Mouse (Mus musculus): Measurements from ENCODE around the gene Fut2.

The Fut2 gene

DNA sequence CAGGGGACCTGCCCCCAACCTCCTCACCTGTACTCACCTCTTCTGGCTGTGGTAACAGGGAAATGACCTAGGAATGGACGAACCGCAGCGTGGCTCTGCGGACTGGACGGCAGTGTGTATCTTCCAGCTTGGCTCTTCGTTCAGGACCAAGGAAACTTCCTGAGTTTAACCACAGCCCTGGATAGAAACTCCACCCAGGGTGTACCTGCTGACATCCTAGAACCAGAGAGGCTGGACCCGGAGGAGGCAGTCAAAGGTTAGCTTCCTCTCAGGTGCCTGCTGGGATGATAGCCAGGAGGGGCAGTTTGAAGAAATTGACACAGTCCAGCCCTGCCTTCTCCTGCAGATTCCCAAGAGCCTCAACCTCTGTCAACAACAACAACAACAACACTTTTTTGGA lies at the start of gene Fut2:
TSS of gene Fut2 (minus strand) at position 234 of the 400 bp plus-strand sequence.
- DNase-seq: no peak

DNA sequence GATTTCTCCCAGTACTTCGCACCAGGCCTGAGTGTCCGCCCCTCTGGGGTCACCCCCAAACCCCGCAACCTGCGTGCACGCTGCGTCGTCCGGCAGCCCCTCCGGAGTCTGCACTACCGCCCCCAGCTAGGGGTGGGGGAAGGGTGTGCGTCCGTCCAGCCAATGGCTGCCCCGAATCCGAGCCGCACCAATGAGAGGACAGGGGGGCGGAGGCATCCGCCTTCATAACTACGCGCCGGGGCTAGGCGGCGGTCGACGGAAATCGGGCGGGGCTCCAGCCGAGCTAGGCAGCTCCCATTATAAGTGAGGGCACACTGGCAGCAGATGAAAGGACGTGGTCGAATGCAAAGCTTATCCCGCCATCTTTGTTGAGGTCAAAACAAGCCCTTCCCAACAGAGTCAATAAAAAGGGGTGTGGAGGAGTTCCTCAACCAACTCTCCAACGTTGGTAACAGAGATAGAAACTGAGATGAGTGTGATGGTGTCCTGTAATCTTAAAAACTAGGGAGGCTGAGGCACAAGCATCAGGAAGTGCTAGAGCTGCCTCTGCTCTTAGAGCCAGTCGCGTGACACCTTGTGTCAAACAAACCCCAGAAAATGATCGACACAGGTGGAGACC lies 49.0 kb upstream of the Fut2 start, which contains the start of gene Rpl18:
TSS of gene Rpl18 (plus strand) at position 368 of the 619 bp plus-strand sequence.
- DNase-seq: peak; percentile 95 to 96

DNA sequence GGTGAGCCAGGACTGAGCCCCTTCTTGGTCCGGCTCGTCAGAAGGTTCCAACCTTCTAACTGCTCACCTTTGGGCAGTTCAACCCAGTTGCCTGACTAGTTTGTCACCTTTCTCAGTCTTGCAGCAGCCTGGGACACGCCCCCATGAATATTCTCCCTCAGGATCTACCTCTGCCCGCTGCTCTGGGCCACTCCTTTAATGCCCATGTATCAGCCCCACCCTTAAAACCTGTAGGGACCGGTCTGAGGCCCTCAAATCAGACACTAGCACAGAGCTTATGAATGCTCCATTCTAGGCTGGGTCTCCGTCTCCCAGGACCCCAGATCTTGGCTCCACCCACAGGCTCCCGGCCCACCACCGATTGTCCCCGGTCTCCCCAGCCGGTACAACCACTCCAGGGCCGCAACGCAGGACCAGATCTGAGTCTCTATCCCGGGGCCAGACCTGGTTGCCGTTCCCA lies 48.5 kb upstream of the Fut2 start:
- DNase-seq: no peak

DNA sequence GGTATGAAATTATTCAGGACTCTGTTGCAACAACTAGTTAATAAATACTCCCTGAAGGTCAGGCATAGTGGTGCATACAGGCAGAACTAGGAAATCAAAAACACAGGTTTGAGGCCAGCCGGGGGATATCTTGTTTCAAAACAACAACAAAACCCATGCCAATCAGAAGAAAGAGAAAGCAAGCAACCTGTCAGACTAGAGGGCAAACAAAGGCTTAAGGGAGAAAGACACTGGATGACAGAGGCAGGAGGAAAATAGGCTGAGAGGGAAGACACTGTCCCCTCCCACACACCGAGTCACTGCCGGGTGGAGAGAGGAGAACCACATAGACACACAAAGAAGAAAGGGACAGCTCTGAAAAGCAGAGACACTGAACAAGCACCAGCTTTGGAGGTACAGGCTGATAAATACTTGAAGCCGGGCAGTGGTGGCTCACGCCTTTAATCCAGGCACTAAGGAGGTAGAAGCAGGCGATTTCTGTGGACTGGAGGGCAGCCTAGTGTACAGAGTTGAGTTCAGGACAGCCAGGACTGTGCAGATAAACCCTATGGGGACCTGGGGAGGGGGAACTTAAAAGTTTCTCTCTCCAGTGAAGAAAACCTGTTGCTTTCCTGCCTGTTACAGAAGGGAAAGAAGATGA lies 47.8 kb upstream of the Fut2 start:
- DNase-seq: no peak

DNA sequence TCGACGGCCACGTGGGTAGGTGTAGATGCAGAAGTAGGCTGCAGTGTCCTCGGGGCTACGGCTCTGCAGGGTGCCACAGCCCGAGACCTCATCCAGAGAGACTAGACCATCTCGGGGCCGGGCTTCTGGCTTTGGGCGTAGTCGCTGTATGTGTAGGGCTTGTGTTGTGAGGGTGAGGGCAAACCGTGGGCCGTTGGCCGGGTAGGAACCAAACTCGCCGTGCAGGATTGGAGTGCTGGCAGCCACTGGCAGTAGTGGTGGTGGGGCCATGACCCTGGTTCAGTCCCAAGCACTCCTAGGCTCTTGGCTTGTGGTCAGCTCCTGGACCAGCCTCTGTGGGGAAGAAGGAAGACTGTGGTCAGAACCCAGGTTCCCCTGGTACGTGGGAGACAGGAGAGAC lies 47.2 kb upstream of the Fut2 start:
- no peak for DNase-seq

DNA sequence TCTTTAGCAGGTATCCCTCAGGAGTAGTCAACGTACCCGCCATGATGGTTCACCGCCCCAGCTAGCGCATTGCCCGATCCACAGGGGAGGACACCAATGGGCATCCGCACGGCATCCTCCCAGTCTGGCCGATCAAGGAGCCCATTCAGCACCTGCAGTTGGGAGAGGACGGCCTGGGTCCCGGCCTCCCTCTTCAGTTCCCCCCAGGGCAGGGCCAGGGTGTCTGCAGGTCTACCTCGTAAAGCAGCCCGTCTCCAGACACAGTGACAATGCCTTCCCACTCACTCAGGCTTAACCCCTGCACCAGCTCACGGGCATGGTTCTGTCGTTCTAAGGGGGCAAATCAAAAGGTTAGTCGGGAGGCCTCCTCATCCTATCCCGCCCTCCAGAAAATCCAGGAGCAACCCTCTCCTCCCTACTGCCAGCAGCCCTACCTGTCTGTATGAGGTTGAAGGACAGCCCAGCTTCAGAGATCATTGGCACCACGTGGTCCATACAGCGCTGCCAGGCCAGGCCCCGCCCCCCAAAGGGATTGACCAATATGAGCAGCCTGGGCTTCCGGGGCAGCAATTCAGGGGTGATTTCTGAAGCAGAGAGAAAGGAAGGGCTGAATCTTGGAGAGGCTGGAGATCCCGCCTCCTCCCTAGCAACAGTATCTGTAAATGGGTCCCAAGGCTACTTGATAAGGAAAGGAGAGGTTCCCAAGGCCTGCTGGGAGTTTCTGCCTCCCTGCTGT lies 46.0 kb upstream of the Fut2 start:
- DNase-seq: no peak

DNA sequence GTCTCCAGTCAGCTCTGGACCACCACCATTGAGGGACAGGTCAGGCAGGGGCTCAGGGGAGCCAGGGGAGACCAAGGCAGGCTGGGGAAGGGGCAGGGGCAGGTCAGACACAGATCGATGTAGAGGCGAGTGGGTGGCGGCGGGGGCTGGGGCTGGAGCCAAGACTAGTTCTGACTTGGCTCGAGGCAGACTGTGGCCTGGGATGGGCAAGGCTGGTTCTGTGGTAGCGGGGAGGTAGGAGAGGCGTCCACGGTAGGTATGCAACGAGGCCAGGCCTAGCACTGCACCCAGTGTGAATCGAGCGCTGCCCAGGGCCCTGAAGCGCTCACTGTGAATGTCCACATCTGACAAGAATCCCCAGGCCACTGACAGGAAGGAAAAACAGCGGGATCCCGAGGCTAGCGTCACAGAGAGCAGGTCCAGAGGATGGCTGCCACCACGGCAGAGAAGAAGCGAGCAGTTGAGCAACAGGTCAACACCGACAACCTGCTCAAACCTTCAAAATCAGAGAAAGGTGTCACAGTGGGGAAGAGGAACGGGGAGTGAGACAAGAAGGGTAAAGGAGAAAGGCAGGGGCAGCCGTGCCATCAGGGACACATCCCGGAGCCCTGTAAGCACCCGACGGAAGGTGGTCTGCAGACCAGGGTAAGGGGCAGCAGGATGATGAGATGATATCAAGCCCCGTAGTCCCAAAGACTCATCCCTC lies 45.3 kb upstream of the Fut2 start:
- DNase-seq: no peak

DNA sequence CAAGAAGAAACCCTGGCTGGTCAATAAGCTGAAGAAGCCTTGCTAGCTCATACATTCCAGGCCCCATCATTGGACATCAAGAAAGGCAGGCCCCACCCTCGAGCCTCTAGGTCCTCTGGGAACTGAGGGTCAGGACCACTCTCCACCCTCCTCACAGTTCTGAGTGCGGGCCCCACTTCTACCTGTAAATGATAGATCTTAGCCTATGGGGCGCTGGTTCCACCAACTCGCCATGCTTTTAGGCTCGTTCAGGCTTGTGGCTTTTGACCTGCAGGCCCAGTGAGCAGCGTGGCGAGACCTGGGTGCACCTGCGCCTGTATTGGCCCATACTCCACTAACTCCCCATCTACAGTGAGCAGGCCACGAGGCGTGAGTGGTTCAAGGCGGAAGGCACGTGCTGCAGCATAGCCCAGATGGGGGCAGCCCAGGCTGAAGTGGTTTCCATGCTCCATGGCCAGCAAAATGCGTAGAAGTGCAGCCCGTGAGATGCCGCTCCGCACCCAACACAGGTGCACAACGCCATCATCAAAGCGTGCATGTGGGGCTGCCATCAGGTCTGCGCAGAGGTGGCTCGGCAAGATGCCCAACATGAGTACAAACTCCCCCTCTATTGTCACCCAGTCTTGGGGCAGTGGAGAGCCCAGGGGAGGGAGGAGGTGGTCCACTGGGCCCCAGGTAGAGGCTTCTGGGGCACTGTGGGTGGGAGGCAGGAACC lies 44.4 kb upstream of the Fut2 start:
- DNase-seq: no peak

DNA sequence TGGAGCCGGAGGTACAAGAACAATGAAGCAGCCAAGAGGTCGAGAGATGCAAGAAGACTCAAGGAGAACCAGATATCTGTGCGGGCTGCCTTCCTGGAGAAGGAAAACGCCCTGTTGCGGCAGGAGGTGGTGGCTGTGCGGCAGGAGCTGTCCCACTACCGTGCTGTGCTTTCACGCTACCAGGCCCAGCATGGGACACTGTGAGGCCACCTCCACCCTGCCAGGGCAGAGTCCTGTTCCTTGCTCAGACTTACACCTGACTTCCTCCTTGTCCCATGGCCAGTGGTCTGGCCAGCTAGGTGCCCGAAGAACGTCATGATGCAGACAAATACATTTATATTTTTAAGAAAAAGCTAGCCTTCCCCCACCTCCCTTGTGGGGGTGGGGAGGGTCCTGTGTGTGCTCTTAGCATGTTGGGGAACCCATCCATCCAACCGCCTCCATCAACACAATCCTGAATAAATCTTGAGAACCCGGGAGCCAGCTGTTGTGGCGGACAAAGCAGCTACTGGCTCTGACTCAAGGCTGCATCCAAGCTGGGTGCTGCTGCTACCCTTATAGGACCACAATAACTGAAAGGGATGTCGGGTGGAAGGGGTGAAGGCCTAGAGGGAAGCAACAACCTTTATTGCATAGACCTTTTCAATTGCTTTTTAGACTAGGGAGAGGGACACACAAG lies 43.6 kb upstream of the Fut2 start:
- no peak for DNase-seq

DNA sequence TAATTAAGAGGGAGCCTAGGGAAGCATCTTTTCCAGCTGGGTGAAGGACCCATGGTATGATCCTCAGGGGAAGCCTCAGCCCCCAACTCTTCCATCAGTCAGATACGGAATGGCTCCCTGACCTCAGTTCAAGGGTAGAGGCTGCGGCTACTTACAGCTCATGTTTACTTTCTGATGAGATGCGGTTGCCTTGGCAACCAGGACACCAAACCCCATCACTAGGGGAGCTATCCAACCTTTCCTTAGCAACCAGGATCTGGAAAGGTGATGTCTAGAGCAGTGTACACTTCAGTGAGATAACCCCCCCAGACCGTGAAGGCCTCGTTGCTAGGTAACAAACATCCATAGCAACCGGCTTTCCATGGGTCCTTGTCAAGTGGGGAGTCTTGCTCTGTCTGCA lies 42.8 kb upstream of the Fut2 start:
- no peak for DNase-seq

DNA sequence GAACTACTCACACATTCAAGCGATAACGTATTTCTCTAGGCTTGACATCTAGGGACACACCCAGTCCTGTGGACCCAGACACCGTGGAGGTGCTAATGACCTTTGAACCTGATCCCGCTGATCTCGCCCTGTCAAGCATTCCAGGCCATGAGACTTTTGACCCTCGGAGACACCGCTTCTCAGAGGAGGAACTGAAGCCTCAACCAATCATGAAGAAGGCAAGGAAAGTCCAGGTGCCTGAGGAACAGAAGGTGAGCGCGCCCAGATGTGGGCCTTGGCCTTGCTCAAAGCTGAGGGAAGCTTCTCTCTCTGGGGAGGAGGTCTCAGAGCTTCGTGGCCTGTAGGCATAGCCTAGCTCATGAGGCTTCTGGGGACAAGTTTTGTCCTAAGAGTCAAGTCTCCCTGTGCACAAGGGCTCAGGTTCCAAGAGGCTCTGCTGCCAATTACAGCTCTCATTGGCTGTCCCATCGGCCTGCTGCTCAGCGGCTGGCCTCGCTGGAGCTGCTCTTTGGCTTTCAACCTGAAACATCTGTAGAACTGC lies 42.1 kb upstream of the Fut2 start:
- DNase-seq: peak; percentile 56 to 58

DNA sequence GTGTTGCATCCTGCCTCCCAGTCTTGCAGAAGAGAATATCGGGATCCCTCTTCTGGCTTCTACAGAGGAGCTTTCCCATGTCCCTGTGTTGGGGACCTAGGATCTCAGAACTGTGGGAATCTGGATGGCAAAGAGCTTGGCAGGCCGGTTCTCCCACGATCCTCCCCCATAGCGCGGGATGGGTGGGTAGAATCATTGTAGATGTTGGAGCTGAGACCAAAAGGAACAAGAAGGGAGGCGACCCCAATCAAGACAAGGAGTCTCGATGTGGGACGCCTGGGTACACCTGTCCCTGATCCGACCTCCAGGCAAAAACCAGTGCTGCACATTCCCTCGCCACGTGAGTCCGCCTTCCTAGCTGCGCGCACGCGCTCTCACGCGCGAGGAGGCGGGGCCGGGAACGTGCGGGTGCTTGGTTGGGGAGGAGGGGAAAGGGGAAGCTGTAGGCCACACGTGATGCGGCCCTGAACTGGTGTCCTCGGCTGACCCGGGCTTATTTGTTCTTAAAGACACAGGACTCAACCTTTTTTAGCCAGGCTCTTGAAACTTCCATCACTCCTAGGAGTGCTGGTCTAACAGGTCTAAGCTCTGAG lies 41.3 kb upstream of the Fut2 start:
- DNase-seq: peak; percentile 93 to 94

DNA sequence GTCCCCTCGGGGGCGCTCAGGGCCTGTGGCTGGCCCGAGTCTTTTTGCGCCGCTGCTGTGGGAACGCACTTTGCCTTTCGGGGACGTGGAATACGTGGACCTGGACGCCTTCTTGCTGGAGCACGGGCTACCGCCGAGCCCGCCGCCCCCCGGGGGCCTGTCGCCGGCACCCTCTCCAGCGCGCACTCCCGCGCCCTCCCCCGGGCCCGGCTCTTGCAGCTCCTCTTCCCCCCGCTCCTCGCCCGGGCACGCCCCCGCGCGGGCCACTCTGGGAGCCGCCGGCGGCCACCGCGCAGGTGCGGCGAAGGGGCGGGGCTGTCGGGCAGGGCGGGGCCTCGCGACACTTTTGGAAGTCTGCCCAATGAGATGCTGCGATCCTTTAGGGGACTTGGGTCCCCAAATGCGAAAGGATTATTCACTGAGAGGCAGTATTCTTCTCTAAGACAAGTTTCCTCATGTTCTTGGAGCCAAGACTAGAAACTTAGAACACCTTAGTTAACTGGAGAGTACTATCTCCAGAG lies 40.6 kb upstream of the Fut2 start:
- peak; percentile 92 to 93 for DNase-seq

DNA sequence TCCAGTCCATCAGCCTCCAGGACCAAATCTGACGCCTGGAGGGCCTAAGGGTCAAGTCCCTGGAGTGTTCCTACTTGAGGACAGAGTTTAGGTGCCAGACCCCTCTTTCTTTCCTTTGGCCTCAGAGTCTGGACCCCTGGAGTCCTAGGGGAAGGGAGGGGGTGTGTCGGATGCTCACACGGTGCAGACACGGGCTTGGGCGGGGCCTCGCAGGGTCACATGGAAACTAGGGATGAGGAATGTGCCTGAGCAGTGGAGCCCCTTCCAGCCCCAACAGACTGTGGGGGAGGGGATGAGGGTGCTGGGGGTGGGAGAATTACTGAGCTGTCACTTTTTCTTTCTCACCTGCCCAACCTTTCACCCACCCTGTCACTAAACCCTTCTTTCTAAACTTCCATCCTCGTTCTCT lies 39.7 kb upstream of the Fut2 start:
- peak; percentile 41 to 42 for DNase-seq

DNA sequence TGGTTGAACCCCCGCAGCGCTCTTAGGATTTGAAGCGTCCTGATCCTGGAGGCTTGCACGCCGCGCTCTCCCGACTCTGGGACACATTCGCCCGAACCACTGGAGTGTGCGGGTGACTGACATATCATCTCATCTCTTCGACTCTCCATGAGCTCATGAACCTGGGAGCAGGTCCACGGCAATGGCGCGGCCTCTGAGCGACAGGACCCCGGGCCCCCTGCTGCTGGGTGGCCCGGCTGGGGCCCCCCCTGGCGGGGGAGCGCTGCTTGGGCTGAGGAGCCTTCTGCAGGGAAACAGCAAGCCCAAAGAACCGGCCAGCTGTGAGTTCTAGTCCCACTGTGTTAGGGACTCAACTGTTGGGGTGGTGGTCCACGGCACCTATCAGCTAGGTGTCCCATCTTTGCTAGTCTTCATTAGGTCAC lies 39.3 kb upstream of the Fut2 start:
- DNase-seq: peak in 1 of 2 experiments; percentile 47

DNA sequence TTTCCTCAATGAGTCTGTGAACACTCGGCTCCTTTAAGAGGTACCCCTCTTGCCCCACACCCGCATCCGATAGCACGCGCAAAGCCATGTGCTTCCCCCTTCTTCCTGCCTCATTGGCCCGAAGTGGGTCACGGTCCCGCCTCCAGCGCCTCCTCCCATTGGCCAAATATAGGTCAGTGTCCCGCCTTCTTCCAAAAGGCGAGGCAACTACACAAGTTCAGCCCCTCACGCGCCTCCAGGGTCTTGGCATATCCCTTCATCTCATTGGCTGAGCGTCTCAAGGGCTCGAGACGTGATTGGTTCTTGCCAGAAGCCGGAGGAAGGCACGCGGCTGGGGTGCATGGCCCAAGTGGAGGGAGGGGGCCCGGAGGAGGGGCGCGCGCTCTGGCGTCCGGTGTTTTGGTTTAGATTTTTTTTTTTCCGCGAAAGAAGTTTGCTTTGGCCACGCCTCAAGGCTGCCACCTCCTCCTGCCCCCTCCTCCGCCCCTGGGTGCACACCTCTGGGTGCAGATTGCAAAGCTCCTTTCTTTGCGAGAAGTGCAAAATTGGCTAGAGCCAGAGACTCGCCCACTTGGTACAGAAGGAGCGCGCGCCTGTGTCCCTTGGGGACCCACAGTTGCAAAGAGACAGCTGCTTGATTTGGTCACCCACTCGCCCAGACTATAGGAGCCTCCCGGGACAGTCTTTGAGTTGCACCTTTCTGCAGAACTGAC lies 38.7 kb upstream of the Fut2 start, which contains the start of gene Dbp:
TSS of gene Dbp (plus strand) at position 359 of the 713 bp plus-strand sequence.
- peak; percentile 96 to 98 for DNase-seq

DNA sequence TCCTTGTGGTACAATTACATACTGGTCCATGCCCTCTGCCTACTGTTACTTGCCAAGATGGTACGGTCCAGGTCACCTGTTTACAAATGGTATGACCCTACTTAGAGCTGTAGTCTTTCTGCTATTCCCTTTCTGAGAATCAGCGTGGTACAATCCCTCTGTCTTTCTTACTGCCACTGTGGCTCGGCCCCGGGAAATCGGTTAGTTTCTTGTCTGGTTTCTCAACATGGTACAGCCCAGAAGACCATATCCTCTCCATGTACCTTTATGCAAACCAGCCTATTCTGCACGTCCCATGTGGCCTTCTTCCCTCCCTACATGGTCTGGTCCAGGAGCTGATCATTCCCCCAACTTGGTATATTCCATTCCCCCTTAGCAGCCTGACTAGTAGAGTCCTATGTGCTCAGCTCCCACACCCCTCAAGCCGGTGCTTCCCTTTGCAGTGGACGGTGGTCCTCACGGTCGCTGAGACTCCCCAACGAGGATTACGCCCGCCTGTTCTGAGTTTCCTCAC lies 37.9 kb upstream of the Fut2 start:
- DNase-seq: peak; percentile 67 to 69

DNA sequence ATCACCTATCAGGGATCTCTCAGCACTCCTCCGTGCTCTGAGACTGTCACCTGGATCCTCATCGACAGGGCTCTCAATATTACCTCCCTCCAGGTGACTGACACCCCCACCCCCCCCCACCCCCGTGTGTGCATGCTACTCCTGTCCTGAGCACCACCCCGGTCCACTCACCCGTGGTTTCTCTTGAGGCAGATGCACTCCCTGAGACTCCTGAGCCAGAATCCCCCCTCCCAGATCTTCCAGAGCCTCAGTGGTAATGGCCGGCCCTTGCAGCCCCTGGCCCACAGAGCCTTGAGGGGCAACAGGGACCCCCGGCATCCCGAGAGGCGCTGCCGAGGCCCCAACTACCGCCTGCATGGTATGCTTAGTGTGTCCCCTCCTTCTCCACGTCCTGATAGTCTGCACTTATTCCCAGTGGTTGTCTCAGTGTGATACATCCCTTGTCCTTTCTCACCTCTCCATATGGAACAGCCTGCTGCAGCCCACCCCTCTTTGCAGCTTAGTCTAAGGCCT lies 37.4 kb upstream of the Fut2 start:
- DNase-seq: no peak

DNA sequence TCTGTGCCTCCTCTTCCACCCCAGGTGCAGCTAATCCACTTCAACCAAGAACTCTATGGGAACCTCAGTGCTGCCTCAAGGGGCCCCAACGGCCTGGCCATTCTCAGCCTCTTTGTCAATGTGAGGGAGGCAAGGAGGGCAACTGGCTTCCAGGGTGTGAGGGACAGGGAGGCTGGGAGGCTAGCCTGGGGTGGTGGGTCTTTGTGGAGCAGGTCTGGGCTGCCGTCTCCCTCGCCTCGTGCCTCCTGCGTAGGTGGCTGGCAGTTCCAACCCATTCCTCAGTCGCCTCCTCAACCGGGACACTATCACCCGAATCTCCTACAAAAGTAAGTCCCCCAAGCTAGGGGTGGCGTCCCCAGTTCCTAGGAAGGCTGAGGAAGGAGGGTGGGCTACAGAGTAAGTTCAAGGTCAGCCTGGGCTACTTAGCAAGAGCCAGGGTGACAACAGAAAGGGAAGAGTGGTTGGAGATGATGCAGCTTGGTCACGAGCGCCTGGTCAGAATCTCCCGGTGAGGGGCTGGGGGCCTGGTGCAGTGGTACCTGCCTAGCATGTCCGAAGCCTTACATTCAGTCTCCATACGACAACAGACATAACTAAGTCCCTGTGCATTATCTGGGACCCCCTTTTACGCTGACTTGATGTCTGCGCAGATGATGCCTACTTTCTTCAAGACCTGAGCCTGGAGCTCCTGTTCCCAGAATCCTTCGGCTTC lies 36.8 kb upstream of the Fut2 start:
- DNase-seq: no peak

All from B cell, adult 2 months (primary cell).